Mouse (Mus musculus): ENCODE results near the gene Sap25.

Sap25 gene

DNA sequence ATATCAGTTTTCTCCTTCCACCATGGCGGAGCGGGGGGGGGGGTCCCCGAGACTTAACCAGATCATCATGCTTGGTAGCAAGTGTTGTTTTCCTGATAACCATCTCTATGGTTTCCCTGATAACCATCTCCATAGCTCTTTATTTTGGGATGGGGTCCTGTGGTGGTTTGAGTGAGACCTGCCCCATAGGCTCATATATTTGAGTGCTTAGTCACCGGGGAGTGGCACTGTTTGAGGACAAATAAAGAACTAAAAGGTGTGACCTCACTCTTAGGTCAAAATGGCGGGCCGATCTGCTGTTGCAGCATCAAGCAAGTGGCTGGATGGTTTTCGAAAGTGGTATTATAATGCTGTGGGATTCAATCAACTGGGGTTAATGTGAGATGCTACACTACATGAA is 25.8 kb upstream of the Sap25 start:
- in situ Hi-C loops (cut with MboI; ENCODE audit: low pct_unique_long_range_greater_than_20kb in 1 of 2, low sequenced_read_pairs in 2 of 2, unreplicated experiment in 1 of 2): no loop called here

- in situ Hi-C loops (cut with MboI; ENCODE audit: low pct_unique_long_range_greater_than_20kb in 1 of 2, low sequenced_read_pairs in 2 of 2, unreplicated experiment in 1 of 2): no loop called here
Observed at GRCm38 (mm10) chr5:137623937-137624530, 17.1 kb upstream of the Sap25 start.

- in situ Hi-C loops (cut with MboI; ENCODE audit: low pct_unique_long_range_greater_than_20kb in 1 of 2, low sequenced_read_pairs in 2 of 2, unreplicated experiment in 1 of 2): no loop called here
Observed at GRCm38 (mm10) chr5:137627991-137628390, 13.1 kb upstream of the Sap25 start.

DNA sequence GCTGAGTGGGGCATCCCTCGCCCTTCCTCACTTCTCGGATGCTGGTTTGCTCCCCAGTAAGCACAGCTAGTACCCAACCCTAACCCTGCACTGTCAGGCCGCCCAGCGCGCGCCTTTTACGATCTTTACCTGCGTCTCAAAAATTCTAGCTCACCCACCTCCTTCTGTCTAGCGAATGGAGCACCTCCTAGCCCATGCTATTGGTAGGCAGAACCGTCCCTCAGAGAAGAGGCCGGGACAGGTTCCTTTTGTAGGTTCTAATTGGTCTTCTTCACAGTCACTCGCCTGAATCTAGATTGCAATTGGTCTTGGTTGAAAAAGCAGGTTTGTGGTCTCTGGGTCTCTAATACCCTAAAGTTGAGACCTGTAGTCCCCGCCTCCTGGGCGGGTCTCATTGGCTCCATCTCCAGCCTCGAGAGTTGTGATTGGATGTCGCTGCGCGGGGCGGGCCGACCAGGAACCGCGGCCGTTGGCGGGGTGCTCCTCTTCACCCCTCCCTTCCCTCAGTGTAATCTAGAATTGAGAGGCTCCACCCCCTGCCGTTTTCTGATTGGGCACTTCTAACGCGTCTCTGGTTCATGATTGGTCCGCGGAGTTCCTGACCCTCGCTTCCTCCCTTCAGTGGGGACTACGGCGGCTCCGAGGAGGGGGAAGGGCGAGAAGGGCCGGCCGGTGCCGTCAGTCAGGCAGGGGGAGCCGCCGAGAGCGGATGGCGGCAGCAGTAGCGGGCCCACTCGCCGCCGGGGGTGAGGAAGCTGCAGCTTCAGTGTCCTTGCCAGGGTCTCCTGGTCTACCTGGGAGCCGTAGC is 12.4 kb upstream of the Sap25 start, which contains the start of the genes Fbxo24, Lrch4 and Gm20605:
Gene Fbxo24, minus strand, starts transcription at position 505 of the 808 bp plus-strand sequence.
Gene Lrch4, plus strand, starts transcription at position 624 of the 808 bp plus-strand sequence.
Gene Gm20605, plus strand, starts transcription at position 678 of the 808 bp plus-strand sequence.
- in situ Hi-C loops (cut with MboI; ENCODE audit: low pct_unique_long_range_greater_than_20kb in 1 of 2, low sequenced_read_pairs in 2 of 2, unreplicated experiment in 1 of 2): no loop called here

- in situ Hi-C loops (cut with MboI; ENCODE audit: low pct_unique_long_range_greater_than_20kb in 1 of 2, low sequenced_read_pairs in 2 of 2, unreplicated experiment in 1 of 2): no loop called here
Observed at GRCm38 (mm10) chr5:137629306-137629721, 11.8 kb upstream of the Sap25 start.

DNA sequence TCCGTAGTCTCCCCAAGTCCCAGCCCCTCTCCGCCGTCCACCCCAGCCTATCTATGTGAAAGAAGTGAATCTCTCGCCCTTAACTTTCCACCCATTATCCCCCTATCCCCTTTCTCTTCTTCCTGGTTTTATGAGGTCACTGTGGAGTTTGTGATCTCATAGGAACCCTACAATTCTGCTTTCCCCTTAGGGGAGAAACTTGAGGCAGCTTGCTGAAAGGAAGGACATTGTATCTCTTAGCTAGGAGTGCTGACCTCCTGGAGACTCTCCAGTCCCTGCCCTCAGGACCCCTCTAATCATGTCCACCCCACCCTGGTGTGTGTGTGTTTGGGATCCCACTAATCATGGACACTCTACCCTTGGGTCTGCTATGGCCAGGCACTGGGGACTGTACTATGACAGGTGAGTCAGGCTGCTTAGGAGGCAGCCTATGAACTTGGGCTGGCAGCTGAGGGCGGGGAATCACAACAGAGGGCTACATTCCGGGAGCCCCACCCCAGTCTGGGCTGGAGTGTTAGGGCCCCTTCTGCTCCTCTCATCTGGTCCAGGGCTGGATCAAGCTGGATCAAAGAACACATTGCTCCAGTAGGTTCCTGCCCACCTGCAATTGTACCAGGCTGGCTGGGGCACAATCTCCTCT is 11.1 kb upstream of the Sap25 start:
- in situ Hi-C loops (cut with MboI; ENCODE audit: low pct_unique_long_range_greater_than_20kb in 1 of 2, low sequenced_read_pairs in 2 of 2, unreplicated experiment in 1 of 2): no loop called here

DNA sequence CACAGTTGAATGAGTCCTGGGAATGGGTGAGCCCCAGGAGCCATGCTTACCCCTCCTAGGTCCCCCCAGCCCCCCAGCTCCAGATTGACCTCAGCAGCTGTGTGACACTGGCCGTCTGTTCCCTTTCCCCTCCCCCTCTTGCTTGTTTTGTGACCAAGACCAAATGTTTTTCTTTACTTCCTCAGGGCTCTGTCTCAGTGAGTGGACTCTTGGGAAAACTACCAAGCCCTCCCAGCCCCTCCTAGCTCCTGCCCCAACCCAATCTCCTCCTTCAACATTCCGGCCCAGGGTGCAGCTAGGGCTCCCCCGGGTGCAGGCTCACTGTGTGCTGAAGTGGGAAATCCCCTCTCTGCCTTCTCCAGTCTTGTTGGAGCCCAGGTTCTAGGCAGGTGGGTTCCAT is 10.5 kb upstream of the Sap25 start:
- in situ Hi-C loops (cut with MboI; ENCODE audit: low pct_unique_long_range_greater_than_20kb in 1 of 2, low sequenced_read_pairs in 2 of 2, unreplicated experiment in 1 of 2): no loop called here

- in situ Hi-C loops (cut with MboI; ENCODE audit: low pct_unique_long_range_greater_than_20kb in 1 of 2, low sequenced_read_pairs in 2 of 2, unreplicated experiment in 1 of 2): no loop called here
Observed at GRCm38 (mm10) chr5:137631171-137631570, 10.0 kb upstream of the Sap25 start.

DNA sequence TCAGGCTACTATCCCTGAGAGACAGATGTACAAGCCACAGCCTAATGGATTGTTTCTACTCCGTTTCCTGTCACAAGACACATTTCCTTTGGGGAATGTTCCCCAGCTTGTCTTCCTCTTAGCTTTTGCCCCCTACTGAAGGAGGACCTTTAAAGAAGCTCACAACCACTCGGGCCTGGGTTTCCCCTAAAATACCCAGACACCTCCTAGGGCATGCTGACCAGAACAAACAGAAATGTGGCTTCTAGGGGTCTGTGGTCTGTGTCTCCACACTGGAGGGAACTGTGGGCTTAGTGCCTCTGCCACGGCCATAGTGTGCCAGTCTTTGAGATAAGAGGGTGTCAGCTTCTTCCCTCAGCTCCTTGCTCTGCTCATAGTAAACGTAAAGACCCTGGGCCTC is 9.5 kb upstream of the Sap25 start:
- in situ Hi-C loops (cut with MboI; ENCODE audit: low pct_unique_long_range_greater_than_20kb in 1 of 2, low sequenced_read_pairs in 2 of 2, unreplicated experiment in 1 of 2): no loop called here

DNA sequence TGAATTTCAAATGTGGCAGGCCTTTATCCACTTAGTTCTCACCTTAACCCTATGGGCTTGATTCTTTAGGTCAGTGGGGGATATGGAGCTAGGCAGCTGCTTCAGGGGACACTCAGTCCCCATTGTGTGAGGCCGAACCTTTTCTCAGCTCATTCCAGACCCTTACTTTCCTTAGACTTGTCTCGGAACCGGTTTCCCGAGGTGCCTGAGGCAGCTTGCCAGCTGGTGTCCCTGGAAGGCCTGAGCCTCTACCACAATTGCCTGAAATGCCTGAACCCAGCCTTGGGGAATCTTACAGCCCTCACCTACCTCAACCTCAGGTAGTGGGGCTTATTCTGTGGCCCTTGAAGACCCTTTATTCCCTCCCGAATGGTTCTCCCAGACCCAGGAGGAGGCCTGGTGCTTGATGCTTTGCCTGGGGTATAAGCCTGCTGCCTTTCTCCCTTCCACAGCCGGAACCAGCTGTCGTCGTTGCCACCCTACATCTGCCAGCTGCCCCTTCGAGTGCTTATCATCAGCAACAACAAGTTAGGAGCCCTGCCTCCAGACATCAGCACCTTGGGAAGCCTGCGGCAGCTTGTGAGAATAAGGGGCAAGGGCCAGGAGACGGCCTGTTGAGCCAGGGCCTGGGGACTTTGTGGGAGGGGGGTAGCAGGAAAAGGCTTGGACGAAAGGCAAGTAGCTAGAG is 7.6 kb upstream of the Sap25 start:
- in situ Hi-C loops (cut with MboI; ENCODE audit: low pct_unique_long_range_greater_than_20kb in 1 of 2, low sequenced_read_pairs in 2 of 2, unreplicated experiment in 1 of 2): no loop called here

DNA sequence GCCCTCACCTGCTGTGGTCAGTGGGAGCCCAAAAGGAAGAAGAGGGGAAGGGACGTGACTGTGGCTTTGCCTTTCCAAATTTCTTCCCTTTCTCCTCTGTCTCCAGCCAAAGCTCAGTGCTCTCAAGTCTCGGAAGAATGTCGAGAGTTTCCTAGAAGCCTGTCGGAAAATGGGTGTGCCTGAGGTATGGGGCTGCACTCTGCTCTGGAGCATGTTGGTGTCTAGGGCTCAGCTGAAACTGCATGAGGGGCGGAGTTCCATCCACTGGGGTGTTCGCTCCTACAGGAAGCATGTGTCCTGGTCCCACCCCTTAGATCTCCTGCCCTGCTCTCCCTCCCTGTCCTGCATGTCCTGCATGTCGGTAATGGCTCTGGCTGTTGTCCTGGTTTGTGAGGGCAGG is 1.7 kb upstream of the Sap25 start:
- in situ Hi-C loops (cut with MboI; ENCODE audit: low pct_unique_long_range_greater_than_20kb in 1 of 2, low sequenced_read_pairs in 2 of 2, unreplicated experiment in 1 of 2): no loop called here

DNA sequence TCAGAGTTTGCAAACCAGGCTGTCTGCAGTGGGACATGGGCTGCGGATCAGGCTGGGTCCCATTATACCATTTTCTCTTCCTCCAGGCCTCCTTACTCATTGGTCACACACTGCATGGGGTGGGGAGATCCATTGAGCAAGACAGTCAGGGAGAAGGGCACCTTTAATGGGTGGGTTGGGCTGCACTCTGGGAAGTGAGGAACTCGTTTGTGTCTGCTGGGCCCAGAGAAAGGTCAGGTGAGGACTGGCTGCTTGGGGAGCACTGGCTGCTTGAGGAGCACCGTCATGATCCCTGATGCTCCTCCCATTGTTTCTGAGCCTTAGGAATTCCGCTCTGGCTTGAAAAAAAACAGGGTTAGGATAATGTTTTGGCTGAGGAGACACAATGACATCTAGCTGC is 1.8 kb downstream of the Sap25 start:
- in situ Hi-C loops (cut with MboI; ENCODE audit: low pct_unique_long_range_greater_than_20kb in 1 of 2, low sequenced_read_pairs in 2 of 2, unreplicated experiment in 1 of 2): no loop called here

GRCm38 (mm10) chr5:137644484-137644883 is 3.4 kb downstream of the Sap25 start:
- in situ Hi-C loops (cut with MboI; ENCODE audit: low pct_unique_long_range_greater_than_20kb in 1 of 2, low sequenced_read_pairs in 2 of 2, unreplicated experiment in 1 of 2): no loop called here

GRCm38 (mm10) chr5:137645091-137645651 is 4.0 kb downstream of the Sap25 start:
- in situ Hi-C loops (cut with MboI; ENCODE audit: low pct_unique_long_range_greater_than_20kb in 1 of 2, low sequenced_read_pairs in 2 of 2, unreplicated experiment in 1 of 2): no loop called here

- in situ Hi-C loops (cut with MboI; ENCODE audit: low pct_unique_long_range_greater_than_20kb in 1 of 2, low sequenced_read_pairs in 2 of 2, unreplicated experiment in 1 of 2): no loop called here
Observed at GRCm38 (mm10) chr5:137645652-137646091, 4.5 kb downstream of the Sap25 start, which contains the start of gene Irs3. Gene Irs3 (minus strand): TSS chr5:137645714.

- in situ Hi-C loops (cut with MboI; ENCODE audit: low pct_unique_long_range_greater_than_20kb in 1 of 2, low sequenced_read_pairs in 2 of 2, unreplicated experiment in 1 of 2): no loop called here
Observed at GRCm38 (mm10) chr5:137647827-137648601, 6.9 kb downstream of the Sap25 start.

DNA sequence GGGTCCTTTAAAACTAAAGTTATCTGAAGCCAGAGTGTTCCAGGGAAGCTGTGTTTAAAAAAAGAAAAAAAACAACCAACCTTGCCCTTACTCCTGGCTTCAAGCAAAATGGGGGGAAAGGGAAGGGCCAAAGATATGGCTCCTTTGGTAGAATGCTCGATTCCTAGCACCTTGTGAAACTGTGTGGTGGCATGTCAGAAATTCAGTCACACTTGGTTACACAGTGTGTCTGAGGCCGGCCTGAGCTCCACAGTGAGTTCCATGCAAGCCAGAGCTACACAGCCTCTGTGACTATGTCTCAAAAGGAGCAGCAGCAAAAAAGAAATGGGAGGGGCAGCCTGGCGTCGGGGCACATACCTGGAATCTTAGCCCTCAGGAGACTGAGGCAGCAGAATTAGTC is 8.1 kb downstream of the Sap25 start:
- in situ Hi-C loops (cut with MboI; ENCODE audit: low pct_unique_long_range_greater_than_20kb in 1 of 2, low sequenced_read_pairs in 2 of 2, unreplicated experiment in 1 of 2): no loop called here
